Mouse (Mus musculus): ENCODE results near the gene Acrbp.

Acrbp gene

GRCm38 (mm10) chr6:125071170-125071895 lies 21.8 kb downstream of the Acrbp start:
- DNase-seq (ENCODE audit: low spot score in 2 of 2) = no peak

GRCm38 (mm10) chr6:125071896-125072279 lies 22.4 kb downstream of the Acrbp start:
- DNase-seq (ENCODE audit: low spot score in 2 of 2) = peak; percentile 87 to 88

- DNase-seq (ENCODE audit: low spot score in 2 of 2) = no peak
These were observed 24.3 kb downstream of the Acrbp start for GRCm38 (mm10) chr6:125073825-125074224.

DNA sequence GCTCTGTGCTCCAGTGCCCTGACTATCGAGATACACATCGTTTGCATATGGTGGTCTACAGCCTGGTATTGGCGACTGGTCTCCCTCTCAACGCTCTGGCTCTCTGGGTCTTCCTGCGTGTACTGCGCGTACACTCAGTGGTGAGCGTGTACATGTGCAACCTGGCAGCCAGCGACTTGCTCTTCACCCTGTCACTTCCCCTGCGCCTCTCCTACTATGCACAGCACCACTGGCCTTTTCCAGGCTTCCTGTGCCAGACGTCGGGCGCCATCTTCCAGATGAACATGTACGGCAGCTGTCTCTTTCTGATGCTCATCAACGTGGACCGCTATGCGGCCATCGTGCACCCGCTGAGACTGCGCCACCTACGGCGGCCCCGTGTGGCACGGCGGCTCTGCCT lies 31.9 kb downstream of the Acrbp start:
- DNase-seq (ENCODE audit: low spot score in 2 of 2) = no peak

GRCm38 (mm10) chr6:125081797-125082560 lies 32.5 kb downstream of the Acrbp start:
- DNase-seq (ENCODE audit: low spot score in 2 of 2) = peak; percentile 92 to 93

DNA sequence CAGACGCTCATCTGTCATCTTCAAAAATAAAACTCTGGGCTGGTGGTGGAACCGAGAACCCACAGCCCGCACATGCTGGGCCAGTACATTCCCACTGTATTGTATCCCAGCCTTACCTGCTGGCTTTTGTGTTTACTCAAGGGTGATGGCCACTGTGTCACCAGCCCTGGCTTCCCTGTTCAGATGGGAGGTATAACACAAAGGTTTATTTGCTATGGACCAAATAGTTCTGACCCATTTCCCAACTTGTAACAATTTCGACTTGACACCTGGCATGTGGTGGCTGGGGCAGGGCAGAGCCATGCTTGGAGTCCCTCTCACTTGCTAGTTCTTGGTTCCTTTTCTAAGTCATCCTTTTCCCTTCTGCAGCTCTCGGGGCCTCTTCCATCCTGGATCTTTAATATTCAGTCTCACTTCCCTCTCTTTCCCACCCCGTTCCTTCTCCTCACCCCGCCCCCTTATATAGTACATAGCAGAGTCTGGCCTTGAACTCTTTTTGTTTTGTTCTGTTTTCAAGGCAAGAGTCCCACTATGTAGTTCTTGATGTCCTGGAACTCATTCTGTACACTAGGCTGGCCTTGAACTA lies 33.4 kb downstream of the Acrbp start:
- no peak for DNase-seq (ENCODE audit: low spot score in 2 of 2)

GRCm38 (mm10) chr6:125084424-125084823 lies 34.9 kb downstream of the Acrbp start:
- DNase-seq (ENCODE audit: low spot score in 2 of 2) = peak; percentile 79 to 80

DNA sequence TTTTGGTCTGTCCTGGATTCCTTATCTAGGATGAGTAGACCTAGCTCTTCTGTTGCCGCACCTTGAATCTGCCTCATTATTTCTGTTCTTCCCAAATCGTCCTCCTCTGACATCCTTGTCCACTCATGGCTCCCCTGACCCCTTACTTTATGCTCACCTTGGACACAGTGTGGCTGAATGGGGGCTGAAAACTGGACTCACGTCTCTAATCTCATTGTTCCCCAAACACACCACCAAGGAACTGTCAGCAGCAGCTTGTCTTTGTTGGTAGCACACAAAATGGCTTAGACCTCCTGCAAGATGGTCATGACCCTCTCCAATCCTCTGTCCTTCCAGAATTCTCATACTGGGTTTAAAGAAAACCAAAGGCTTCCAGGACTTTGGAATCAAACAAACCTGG lies 38.4 kb downstream of the Acrbp start:
- no peak for DNase-seq (ENCODE audit: low spot score in 2 of 2)

GRCm38 (mm10) chr6:125088561-125089321 lies 39.3 kb downstream of the Acrbp start:
- DNase-seq (ENCODE audit: low spot score in 2 of 2) = peak; percentile 88

GRCm38 (mm10) chr6:125089521-125090321 lies 40.2 kb downstream of the Acrbp start:
- peak; percentile 93 to 95 for DNase-seq (ENCODE audit: low spot score in 2 of 2)

DNA sequence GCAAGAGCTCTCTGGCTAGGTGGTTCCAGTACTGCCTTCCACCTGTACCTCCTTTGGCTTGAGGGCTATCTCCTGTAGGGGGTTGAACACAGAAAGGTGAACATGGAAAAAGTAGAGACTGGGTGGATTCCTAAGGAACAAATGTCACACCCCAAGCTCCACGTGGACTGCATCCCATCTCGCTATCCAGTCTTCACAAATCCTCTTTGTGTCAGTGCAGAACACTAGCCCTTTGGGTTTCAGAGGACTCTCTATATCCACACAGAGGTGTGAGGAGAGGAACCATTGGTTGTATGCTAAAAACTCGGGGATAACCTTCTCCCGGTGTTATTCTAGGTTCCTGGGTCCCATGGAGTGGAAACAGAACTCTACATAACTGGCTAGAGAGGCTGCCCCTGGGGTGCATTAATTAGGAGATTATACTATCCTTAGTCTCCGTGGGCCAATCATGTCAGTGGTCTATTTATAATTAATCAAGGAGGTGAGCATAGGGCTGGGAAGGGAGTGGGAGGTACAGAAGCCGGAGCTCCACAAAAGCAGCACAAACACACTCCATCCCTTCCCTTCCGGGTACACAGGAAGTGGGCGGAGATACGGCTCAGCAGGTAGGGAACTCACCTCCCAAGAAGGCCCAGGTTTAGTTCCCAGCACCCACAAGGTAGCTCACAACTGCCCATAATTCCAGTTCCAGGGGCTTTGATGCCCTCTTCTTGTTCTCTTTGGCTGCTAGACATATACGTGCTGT lies 41.0 kb downstream of the Acrbp start:
- no peak for DNase-seq (ENCODE audit: low spot score in 2 of 2)

DNA sequence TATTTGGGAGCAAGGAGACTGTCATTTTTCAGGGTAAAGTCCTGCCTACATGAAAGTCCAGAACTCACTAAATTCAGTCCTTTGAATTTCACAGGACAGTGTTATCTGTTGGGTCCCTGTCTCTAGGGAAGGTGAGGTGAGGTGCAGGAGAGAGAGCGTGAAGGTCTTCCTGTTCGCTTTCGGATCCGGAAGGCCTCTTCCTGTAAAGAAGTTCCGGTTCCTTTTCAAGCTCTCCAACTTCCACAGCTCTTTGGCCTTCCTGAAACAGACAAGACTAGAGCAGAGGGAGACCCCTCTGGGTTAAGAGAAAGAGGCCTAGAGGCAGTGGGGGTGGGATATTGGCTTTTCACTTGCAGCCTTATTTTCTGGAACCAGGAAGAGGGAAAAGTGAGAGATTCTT lies 42.9 kb downstream of the Acrbp start:
- no peak for DNase-seq (ENCODE audit: low spot score in 2 of 2)

DNA sequence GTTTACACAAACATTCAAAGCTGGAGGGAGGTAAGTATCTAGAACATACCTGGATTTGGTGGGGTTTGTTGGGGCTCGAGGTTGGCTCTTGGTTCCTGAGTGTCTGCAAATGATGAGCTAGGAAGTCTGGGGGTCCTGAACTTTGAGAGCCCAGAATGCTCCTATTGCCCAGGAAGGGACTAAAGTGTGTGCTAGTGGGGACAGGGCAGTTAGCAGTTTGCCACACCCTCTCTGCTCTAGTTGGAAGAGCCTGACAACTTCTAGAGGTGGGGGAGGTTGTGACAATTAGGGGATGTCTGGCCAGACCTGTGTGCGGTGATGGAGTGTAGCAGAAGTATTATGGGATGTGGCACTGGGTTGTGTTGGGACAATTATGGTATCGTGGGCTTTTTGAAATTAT lies 45.4 kb downstream of the Acrbp start:
- no peak for DNase-seq (ENCODE audit: low spot score in 2 of 2)

GRCm38 (mm10) chr6:125095391-125096278 lies 46.1 kb downstream of the Acrbp start, which contains the start of gene Chd4:
Chd4 (plus strand) TSS chr6:125095981.
- peak; percentile 98 to 99 for DNase-seq (ENCODE audit: low spot score in 2 of 2)

GRCm38 (mm10) chr6:125096279-125096596 lies 46.7 kb downstream of the Acrbp start:
- DNase-seq (ENCODE audit: low spot score in 2 of 2) = no peak

DNA sequence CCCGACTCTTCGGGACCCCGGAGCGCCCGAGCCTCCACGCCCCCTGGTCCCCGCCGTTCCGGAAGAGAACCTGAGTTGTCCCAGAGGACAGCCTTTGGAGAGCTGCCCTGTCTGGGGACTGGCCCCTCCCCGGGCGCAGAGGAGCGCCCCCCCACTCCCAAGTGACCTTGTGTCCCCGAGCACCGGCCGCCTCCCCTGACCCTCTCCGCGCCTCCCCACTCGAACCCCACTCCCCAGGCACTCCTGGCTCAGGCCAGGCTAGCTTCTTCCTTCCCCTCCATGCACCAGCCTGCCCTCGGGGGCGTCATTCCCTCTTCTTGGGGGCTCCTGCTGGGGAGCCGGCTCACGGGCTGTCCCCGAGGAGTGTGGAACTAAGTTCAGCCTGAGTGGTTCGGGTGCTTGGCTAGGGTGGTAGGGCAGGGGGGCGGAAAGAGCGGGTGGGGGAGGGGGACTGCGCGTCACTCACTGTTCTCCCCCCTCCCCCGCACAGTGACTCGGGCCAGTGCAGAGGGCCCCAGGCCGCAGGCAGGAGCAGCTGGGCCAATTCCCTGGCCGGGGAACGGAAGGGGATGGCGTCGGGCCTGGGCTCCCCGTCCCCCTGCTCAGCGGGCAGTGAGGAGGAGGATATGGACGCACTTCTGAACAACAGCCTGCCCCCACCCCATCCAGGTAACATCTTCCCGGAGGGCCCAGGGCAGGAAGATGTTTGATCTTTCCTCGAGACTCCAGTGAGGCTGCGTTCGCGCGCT lies 47.3 kb downstream of the Acrbp start:
- peak; percentile 71 to 75 for DNase-seq (ENCODE audit: low spot score in 2 of 2)

GRCm38 (mm10) chr6:125097346-125097689 lies 47.8 kb downstream of the Acrbp start:
- peak in 1 of 2 experiments; percentile 53 for DNase-seq (ENCODE audit: low spot score in 2 of 2)

DNA sequence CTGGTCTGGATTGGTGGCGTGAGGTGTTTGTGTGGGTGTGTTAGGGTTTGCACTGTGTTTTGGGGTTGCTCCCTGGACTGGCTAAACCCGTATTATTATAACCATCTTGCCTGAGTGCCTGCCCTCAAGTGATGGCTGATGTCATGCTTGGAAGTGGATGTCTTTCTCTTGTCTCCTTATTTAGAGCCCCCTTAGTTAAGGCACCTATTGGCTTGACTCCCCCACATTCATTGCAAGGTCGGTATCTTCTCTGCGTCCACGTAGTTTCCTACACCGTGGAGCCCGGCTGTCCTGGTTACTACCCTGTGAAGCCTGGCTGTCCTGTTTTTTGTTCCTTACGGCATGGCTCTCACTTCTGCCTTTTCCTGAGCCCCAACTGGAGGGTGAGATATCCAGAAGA lies 48.5 kb downstream of the Acrbp start:
- DNase-seq (ENCODE audit: low spot score in 2 of 2) = no peak

DNA sequence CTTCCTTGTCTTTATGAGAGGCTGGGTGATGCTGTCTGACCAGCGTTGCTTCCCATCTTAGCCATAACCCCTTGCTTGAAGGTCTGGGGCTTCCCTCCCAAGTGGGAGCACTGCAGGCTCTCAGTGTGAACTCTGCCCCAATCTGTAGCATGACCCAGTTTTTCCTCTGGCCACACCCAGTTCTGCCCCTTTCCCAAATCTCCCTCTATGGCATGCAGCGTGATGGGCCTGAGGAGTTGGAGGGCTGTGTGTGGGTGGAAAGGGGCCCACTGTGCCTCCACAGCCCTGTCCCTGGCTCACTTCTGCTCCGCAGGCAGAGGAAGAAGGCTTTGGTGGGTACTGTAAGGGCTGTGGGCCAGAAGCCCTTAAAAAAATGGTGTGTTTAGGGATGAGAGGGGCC lies 49.0 kb downstream of the Acrbp start:
- no peak for DNase-seq (ENCODE audit: low spot score in 2 of 2)

All from right cerebral cortex, postnatal 10 days (tissue).